Mouse (Mus musculus): Measurements from ENCODE around the gene Polr2c.

- TF ChIP-seq CTCF (IDR thresholded peaks at IDR 0.05; ENCODE audit: low read depth) (no peak), EP300 (optimal IDR thresholded peaks at IDR 0.05) (no peak)
These were observed 65.4 kb downstream of the Polr2c start for GRCm38 (mm10) chr8:94922602-94923001.

Data from stomach, postnatal 0 days (tissue).